Mouse (Mus musculus): ENCODE results near the gene Dcbld1. TPM values are rescaled to one million over a fixed set of nuclear protein-coding genes. Genes with fewer than 3 reads are reported as not detected.

Gene Dcbld1
- polyA plus RNA-seq (2014; fragmentation: Illumina TruSeq; extraction: RNeasy Lipid Tissue Mini Kit (QIAGEN cat#74804); ENCODE audit: low read depth, low replicate concordance), result 3.4 TPM

DNA sequence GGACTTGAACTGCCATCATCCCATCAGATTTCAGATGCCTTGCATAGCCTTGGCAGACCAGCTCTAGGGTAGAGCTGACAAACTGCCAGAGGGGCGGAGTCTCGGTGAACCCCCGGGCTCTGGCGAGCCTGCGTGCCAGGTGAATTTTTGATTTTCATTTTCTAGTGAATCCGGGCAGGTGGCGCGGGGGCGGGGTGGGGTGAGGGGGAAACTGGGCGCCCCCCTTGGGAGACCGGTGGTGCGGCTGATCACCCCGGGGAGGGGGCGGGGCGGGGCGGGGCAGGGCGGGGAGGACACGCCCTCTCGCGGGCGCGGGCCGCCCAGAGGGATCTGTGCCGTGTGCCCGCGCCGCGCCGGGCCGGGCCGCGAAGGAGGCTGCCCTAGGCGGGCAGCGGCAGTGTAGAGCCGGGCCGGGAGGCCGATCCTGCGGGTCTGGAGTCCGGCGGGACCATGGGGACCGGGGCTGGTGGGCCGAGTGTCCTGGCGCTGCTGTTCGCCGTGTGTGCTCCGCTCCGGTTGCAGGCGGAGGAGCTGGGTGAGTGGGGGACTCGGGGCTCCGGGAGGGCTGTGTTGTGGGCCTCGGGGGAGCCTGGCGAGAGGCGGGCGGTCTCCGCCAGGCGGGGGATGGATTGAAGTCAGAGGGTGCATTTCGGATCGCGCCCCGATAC is at the start of gene Dcbld1:
Dcbld1 (plus strand) TSS at position 319 of the 668 bp plus-strand sequence.

DNA sequence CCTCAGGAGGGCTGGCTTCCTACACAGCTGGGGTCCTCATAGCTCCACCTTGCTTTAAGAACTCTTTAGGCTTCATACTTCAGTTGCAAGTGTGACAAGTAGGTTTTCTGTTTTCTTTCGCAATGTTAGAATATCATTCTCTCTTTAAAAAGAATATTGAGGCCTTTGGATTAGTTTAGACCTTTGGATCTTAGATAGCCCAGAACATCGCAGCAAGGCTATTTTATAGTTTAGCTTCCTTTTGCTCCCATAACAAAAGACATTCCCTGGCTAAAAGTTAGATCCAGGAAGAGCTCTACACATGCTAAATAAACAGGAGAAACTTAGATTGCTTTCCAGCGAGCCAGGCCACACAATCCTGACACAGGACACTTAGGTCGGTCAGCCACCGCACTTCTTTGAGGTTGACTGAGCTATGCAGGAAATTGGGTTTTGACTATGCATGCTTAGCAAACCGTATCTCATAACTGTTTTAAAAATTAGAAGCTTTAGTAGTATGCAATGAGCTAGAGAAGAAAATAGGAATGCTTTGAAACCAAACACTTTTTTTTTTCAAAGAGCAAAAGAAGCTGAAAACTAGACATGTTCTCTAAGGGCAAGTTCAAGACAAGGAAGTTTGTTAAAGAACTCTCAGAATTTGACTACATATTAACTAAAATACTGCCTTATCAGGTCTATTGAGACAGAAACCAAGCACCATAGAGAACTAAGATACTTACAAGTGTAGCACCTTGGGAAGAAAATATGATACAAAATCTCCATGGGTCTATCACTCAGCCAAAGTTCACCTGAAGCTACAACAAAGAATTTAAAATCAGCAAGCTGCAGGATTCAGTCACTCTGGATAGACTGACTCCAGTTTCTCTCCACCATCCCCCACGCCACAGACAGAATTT is 38.2 kb upstream of the Dcbld1 start, which contains the start of gene Ros1:
Ros1 (minus strand) TSS at position 288 of the 896 bp plus-strand sequence.

DNA sequence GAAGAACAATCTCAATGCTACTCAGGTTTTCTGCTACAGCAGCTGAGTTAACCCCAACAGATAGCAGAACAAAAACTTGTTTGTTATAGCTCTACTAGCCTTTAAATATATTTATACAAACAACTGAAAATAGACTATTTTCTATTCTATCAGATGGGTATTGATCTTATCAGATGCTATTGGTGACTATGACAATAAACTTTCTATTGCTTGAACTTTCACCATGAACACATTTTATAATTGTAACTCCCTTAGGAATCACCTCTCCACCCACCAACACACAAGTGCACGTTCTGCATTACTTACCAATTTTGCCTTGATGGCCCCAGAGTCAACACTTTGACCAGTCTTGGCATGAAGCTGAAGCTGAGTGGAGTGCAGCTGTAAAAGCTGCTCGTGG is 125.0 kb downstream of the Dcbld1 start, which contains the start of gene Gm26741:
Gm26741 (plus strand) TSS at position 301 of the 400 bp plus-strand sequence.

Other genes with a start within 250 kb of the Dcbld1 start
- not detected for gene Vgll2, start 211.1 kb upstream of the Dcbld1 start, polyA plus RNA-seq (2014; fragmentation: Illumina TruSeq; extraction: RNeasy Lipid Tissue Mini Kit (QIAGEN cat#74804); ENCODE audit: low read depth, low replicate concordance)
- not detected for gene Ros1, start 38.4 kb upstream of the Dcbld1 start, polyA plus RNA-seq (2014; fragmentation: Illumina TruSeq; extraction: RNeasy Lipid Tissue Mini Kit (QIAGEN cat#74804); ENCODE audit: low read depth, low replicate concordance)
- gene Gm26741, start 125.1 kb downstream of the Dcbld1 start, polyA plus RNA-seq (2014; fragmentation: Illumina TruSeq; extraction: RNeasy Lipid Tissue Mini Kit (QIAGEN cat#74804); ENCODE audit: low read depth, low replicate concordance), result not detected
- gene Gopc, start 148.5 kb downstream of the Dcbld1 start, polyA plus RNA-seq (2014; fragmentation: Illumina TruSeq; extraction: RNeasy Lipid Tissue Mini Kit (QIAGEN cat#74804); ENCODE audit: low read depth, low replicate concordance), result 32.6 TPM
- gene Nepn, start 155.4 kb downstream of the Dcbld1 start, polyA plus RNA-seq (2014; fragmentation: Illumina TruSeq; extraction: RNeasy Lipid Tissue Mini Kit (QIAGEN cat#74804); ENCODE audit: low read depth, low replicate concordance), result not detected
- 55.5 TPM for gene Nus1, start 183.9 kb downstream of the Dcbld1 start, polyA plus RNA-seq (2014; fragmentation: Illumina TruSeq; extraction: RNeasy Lipid Tissue Mini Kit (QIAGEN cat#74804); ENCODE audit: low read depth, low replicate concordance)

Data from liver, adult 10 weeks (tissue).